Mouse (Mus musculus) kidney, adult 2 months (tissue): ENCODE measurements at regions not wholly inside any gene's neighbourhood (a gene's known extent, or its start where the extent isn't known, plus 50 kb on each side); places are given as distances from the start of the nearest gene placed in this dataset.
A peak's percentile ranks its signal among the peaks of the same experiment; 100 is the strongest.
"Not testable (repeated sequence)": the region's sequence is repeated elsewhere in the genome, so short reads cannot be mapped to it uniquely, and the experiment has no call there.

Source experiments
- DNase-seq: peaks from one replicate; pipeline ENCODE4 v3.0.0; 2021
- H3K27ac ChIP-seq: fragments of 200-500 bp; 2 replicates; pipeline ENCODE4 v1.5.1; 2012; ENCODE audit warnings: low read depth, low read length, control low read depth, inconsistent platforms; ENCODE audit not compliant: insufficient read depth
- H3K27me3 ChIP-seq: fragments of 200-500 bp; replicated peaks from 2 replicates; pipeline ENCODE4 v1.6.1; 2012; ENCODE audit warnings: mild to moderate bottlenecking, moderate library complexity, low read length, inconsistent platforms; ENCODE audit not compliant: control insufficient read depth, insufficient read depth
- H3K36me3 ChIP-seq: fragments of 200-500 bp; 2 replicates; pipeline ENCODE4 v1.6.1; 2012; ENCODE audit warnings: mild to moderate bottlenecking, moderate library complexity, low read length, inconsistent platforms; ENCODE audit not compliant: control insufficient read depth, insufficient read depth
- H3K4me1 ChIP-seq: fragments of 200-500 bp; 2 replicates; pipeline ENCODE4 v1.6.1; 2011; ENCODE audit warnings: low read length; ENCODE audit not compliant: control insufficient read depth, insufficient read depth
- H3K4me3 ChIP-seq: fragments of 200-500 bp; 2 replicates; pipeline ENCODE4 v1.5.1; 2011; ENCODE audit warnings: mild to moderate bottlenecking, low read depth, low read length, control low read depth; ENCODE audit not compliant: insufficient read depth
- CTCF ChIP-seq: fragments of 200-500 bp; conservative IDR thresholded peaks from 2 replicates; pipeline ENCODE4 v1.5.1; 2011; ENCODE audit warnings: low read depth, mild to moderate bottlenecking, control low read depth, low read length, moderate library complexity, mixed read lengths; ENCODE audit not compliant: insufficient read depth, insufficient read length
- POLR2A ChIP-seq: fragments of 200-500 bp; IDR thresholded peaks from one replicate; pipeline ENCODE4 v1.6.1; 2011; ENCODE audit warnings: low read depth, low read length, control low read depth
- WGBS: fragments of 180-500 bp; shearing (Covaris S2); methylation state at CpG from one replicate; pipeline ENCODE4 v1.1.7; 2018; 5-methylcytosine and 5-hydroxymethylcytosine counted together

GRCm38 (mm10) chr13:111870505-111870904 is 61.7 kb upstream of the Map3k1 start:
- WGBS = 92% methylated on average over 4 of the region's 4 CpGs
- DNase-seq = no peak
- Histone ChIP-seq H3K4me3 (no peak overlapping the region), H3K27ac (no peak overlapping the region), H3K4me1 (no peaks in the 10 kb centered on the region), H3K27me3 (no peaks in the 10 kb centered on the region), H3K36me3 (no peaks in the 10 kb centered on the region)
- TF ChIP-seq POLR2A = no peak
- TF ChIP-seq CTCF = no peak

- no peaks in the 10 kb centered on the region for H3K36me3 ChIP-seq
- no peak overlapping the region for H3K27ac ChIP-seq
- WGBS = 82% methylated on average over 25 of the region's 25 CpGs
- H3K4me3 ChIP-seq = no peak overlapping the region
- H3K27me3 ChIP-seq = no peaks in the 10 kb centered on the region
- TF ChIP-seq POLR2A = no peak
- no peak for TF ChIP-seq CTCF
- no peaks in the 10 kb centered on the region for H3K4me1 ChIP-seq
- DNase-seq = no peak
Observed at GRCm38 (mm10) chr13:111871672-111872410, 63.0 kb upstream of the Map3k1 start.

GRCm38 (mm10) chr13:111874330-111874729 is 65.5 kb upstream of the Map3k1 start:
- WGBS = 83% methylated on average over 3 of the region's 3 CpGs
- H3K4me1 ChIP-seq = no peaks in the 10 kb centered on the region
- no peaks in the 10 kb centered on the region for H3K27me3 ChIP-seq
- no peak overlapping the region for H3K27ac ChIP-seq
- TF ChIP-seq POLR2A = no peak
- TF ChIP-seq CTCF = no peak
- H3K36me3 ChIP-seq = no peaks in the 10 kb centered on the region
- no peak overlapping the region for H3K4me3 ChIP-seq
- DNase-seq = no peak

- WGBS = 89% methylated on average over 3 of the region's 3 CpGs
- no peak for TF ChIP-seq CTCF
- TF ChIP-seq POLR2A = no peak
- no peaks in the 10 kb centered on the region for H3K27me3 ChIP-seq
- DNase-seq = no peak
- no peak overlapping the region for H3K27ac ChIP-seq
- no peak overlapping the region for H3K4me3 ChIP-seq
- H3K4me1 ChIP-seq = no peaks in the 10 kb centered on the region
- H3K36me3 ChIP-seq = no peaks in the 10 kb centered on the region
Observed at GRCm38 (mm10) chr13:111876404-111876803, 67.6 kb upstream of the Map3k1 start.

- Histone ChIP-seq H3K4me3 (no peak overlapping the region), H3K27ac (no peak overlapping the region), H3K4me1 (no peaks in the 10 kb centered on the region), H3K27me3 (no peaks in the 10 kb centered on the region), H3K36me3 (no peaks in the 10 kb centered on the region)
- TF ChIP-seq POLR2A (no peak), CTCF (no peak)
- no peak for DNase-seq
- 89% methylated on average over 2 of the region's 2 CpGs for whole genome bisulfite sequencing
Observed at GRCm38 (mm10) chr13:111876847-111877246, 68.1 kb upstream of the Map3k1 start.

- H3K27me3 ChIP-seq, H3K27ac ChIP-seq, H3K36me3 ChIP-seq, H3K4me1 ChIP-seq, DNase-seq, H3K4me3 ChIP-seq: not testable (repeated sequence)
- 89% methylated on average over 17 of the region's 17 CpGs for WGBS
Observed at GRCm38 (mm10) chr13:111883768-111884566, 75.2 kb upstream of the Map3k1 start.

GRCm38 (mm10) chr13:111890792-111891191 is 82.0 kb upstream of the Map3k1 start:
- H3K36me3 ChIP-seq = no peaks in the 10 kb centered on the region
- TF ChIP-seq POLR2A = no peak
- TF ChIP-seq CTCF = no peak
- peak; percentile 49 for DNase-seq
- 44% methylated on average over 3 of the region's 3 CpGs for WGBS
- peaks cover 6% of the 10 kb centered on the region; the same call in 1 of the 2 replicates for H3K4me1 ChIP-seq
- H3K27me3 ChIP-seq = no peaks in the 10 kb centered on the region
- no peak overlapping the region for H3K27ac ChIP-seq
- no peak overlapping the region for H3K4me3 ChIP-seq
